Mouse (Mus musculus) MEL (cell line): ENCODE results near the gene Pou2af1.

Experiments used
- BHLHE40 ChIP-seq: IDR thresholded peaks from 2 replicates; pipeline ENCODE4 v1.6.1; 2012; ENCODE audit warnings: low read depth, mild to moderate bottlenecking, inconsistent platforms, low read length, improper control_type of control experiment, borderline replicate concordance
- CHD1 ChIP-seq: IDR thresholded peaks from 2 replicates; pipeline ENCODE4 v1.6.1; 2012; ENCODE audit warnings: low read depth, mild to moderate bottlenecking, inconsistent platforms, low read length, improper control_type of control experiment
- CTCF ChIP-seq, 3 experiments: IDR thresholded peaks in 2 of 3; conservative IDR thresholded peaks in 1 of 3; 2 replicates each; pipeline ENCODE4 v1.5.1; 2011 to 2012; ENCODE audit warnings: low read length in 3 of 3, low read depth in 2 of 3, mild to moderate bottlenecking in 2 of 3, improper control_type of control experiment in 1 of 3, inconsistent platforms in 1 of 3, mixed read lengths in 1 of 3, moderate library complexity in 1 of 3; ENCODE audit not compliant: control insufficient read depth in 1 of 3, insufficient read depth in 1 of 3, poor library complexity in 1 of 3, severe bottlenecking in 1 of 3
- HCFC1 ChIP-seq: IDR thresholded peaks from 2 replicates; pipeline ENCODE4 v1.6.1; 2012; ENCODE audit warnings: low read depth, mild to moderate bottlenecking, inconsistent platforms, low read length, improper control_type of control experiment, moderate library complexity
- POLR2A ChIP-seq, 2 experiments: IDR thresholded peaks; 2 replicates each; pipeline ENCODE4 v1.6.1; 2011 to 2012; ENCODE audit warnings: low read length in 2 of 2, mild to moderate bottlenecking in 2 of 2, control low read depth in 1 of 2, improper control_type of control experiment in 1 of 2, low read depth in 1 of 2, moderate library complexity in 1 of 2; ENCODE audit not compliant: control insufficient read depth in 1 of 2, insufficient read depth in 1 of 2, poor library complexity in 1 of 2
- POLR2AphosphoS2 ChIP-seq: IDR thresholded peaks from 2 replicates; pipeline ENCODE4 v1.6.1; 2011; ENCODE audit warnings: low read length, improper control_type of control experiment
- SIN3A ChIP-seq: IDR thresholded peaks from 2 replicates; pipeline ENCODE4 v1.6.1; 2012; ENCODE audit warnings: low read length, improper control_type of control experiment, inconsistent platforms
- SMC3 ChIP-seq: IDR thresholded peaks from 2 replicates; pipeline ENCODE4 v1.6.1; 2011; ENCODE audit warnings: low read depth, low read length, improper control_type of control experiment
- TAL1 ChIP-seq: IDR thresholded peaks from 2 replicates; pipeline ENCODE4 v1.6.1; 2012; ENCODE audit warnings: mild to moderate bottlenecking, inconsistent platforms, low read length, moderate library complexity, mixed read lengths
- UBTF ChIP-seq: IDR thresholded peaks from 2 replicates; pipeline ENCODE4 v1.6.1; 2012; ENCODE audit warnings: low read depth, mild to moderate bottlenecking, inconsistent platforms, low read length, improper control_type of control experiment, moderate library complexity, borderline replicate concordance; ENCODE audit not compliant: insufficient read depth
- ZKSCAN1 ChIP-seq: IDR thresholded peaks from 2 replicates; pipeline ENCODE4 v1.6.1; 2012; ENCODE audit warnings: low read depth, mild to moderate bottlenecking, inconsistent platforms, low read length, improper control_type of control experiment, moderate library complexity

GRCm38 (mm10) chr9:51286079-51286478, 72.6 kb downstream of the Pou2af1 start:
- TF ChIP-seq BHLHE40 (no peak), CTCF (IDR thresholded peaks at IDR 0.05 in 2 of 3, conservative IDR thresholded peaks at IDR 0.05 in 1 of 3; ENCODE audit: control insufficient read depth in 1 of 3, insufficient read depth in 1 of 3, low read depth in 2 of 3, low read length in 3 of 3, poor library complexity in 1 of 3, severe bottlenecking in 1 of 3) (no peak), SMC3 (no peak), POLR2A (IDR thresholded peaks at IDR 0.05; ENCODE audit: control insufficient read depth in 1 of 2, insufficient read depth in 1 of 2, low read depth in 1 of 2, low read length in 2 of 2, poor library complexity in 1 of 2) (no peak), CHD1 (no peak), TAL1 (no peak), SIN3A (no peak), HCFC1 (no peak), ZKSCAN1 (no peak), POLR2AphosphoS2 (no peak), UBTF (no peak)
